Mouse (Mus musculus) midbrain, embryonic 14.5 days (tissue): ENCODE data around the gene Polr2c. TPM values are rescaled to one million over a fixed set of nuclear protein-coding genes. Genes with fewer than 3 reads are reported as not detected.
A peak's percentile ranks its signal among the peaks of the same experiment; 100 is the strongest.

Experiments used
- ATAC-seq: fragments of 200-750 bp; cut with Nextera tagmentation; 2 replicates; pipeline ENCODE4 v1.8.0; 2017; ENCODE audit warnings: moderate number of reproducible peaks, moderate library complexity; ENCODE audit not compliant: low FRiP score, low TSS enrichment
- DNase-seq: peaks from one replicate; pipeline ENCODE4 v3.0.0-alpha.2; 2015
- H3K27ac ChIP-seq: fragments of 300-500 bp; sonication (generic); replicated peaks from 2 replicates; pipeline ENCODE4 v1.5.1; 2014; ENCODE audit warnings: mild to moderate bottlenecking, low read depth, low read length, moderate library complexity
- H3K27me3 ChIP-seq: fragments of 300-500 bp; sonication (generic); 2 replicates; pipeline ENCODE4 v1.6.1; 2014; ENCODE audit warnings: low read length, control low read depth, mixed read lengths; ENCODE audit not compliant: control insufficient read depth, insufficient read depth
- H3K36me3 ChIP-seq: fragments of 300-500 bp; sonication (generic); 2 replicates; pipeline ENCODE4 v1.6.1; 2014; ENCODE audit warnings: low read length, control low read depth; ENCODE audit not compliant: control insufficient read depth, insufficient read depth
- H3K4me1 ChIP-seq: fragments of 300-500 bp; sonication (generic); 2 replicates; pipeline ENCODE4 v1.6.1; 2014; ENCODE audit warnings: mild to moderate bottlenecking, antibody characterized with exemption, low read length, control low read depth; ENCODE audit not compliant: control insufficient read depth, insufficient read depth
- H3K4me2 ChIP-seq: fragments of 300-500 bp; sonication (generic); 2 replicates; pipeline ENCODE4 v1.6.1; 2014; ENCODE audit warnings: mild to moderate bottlenecking, low read length, moderate library complexity
- H3K4me3 ChIP-seq: fragments of 300-500 bp; sonication (generic); replicated peaks from 2 replicates; pipeline ENCODE4 v1.5.1; 2014; ENCODE audit warnings: low read depth, low read length
- H3K9ac ChIP-seq: fragments of 300-500 bp; sonication (generic); replicated peaks from 2 replicates; pipeline ENCODE4 v1.6.1; 2014; ENCODE audit warnings: mild to moderate bottlenecking, low read length, moderate library complexity
- H3K9me3 ChIP-seq: fragments of 300-500 bp; sonication (generic); 2 replicates; pipeline ENCODE4 v1.6.1; 2016; ENCODE audit warnings: low read length, control low read depth, mixed read lengths; ENCODE audit not compliant: control insufficient read depth
- WGBS: fragments of 180-500 bp; shearing (Covaris S2); extraction: QIAGEN DNeasy Blood & Tissue Kit; methylation state at CpG from one replicate; pipeline ENCODE4 v1.1.7; 2014; 5-methylcytosine and 5-hydroxymethylcytosine counted together
- polyA plus RNA-seq: library from polyadenylated mRNA; unstranded; fragments of >200 nt; fragmentation: Nextera tagmentation; extraction: Ambion mirVana; gene quantifications from 2 replicates; pipeline ENCODE4 v1.2.1, GENCODE M21; 2014

Polr2c gene
- polyA plus RNA-seq, 1 experiment from 2014 or later = 117 TPM

DNA sequence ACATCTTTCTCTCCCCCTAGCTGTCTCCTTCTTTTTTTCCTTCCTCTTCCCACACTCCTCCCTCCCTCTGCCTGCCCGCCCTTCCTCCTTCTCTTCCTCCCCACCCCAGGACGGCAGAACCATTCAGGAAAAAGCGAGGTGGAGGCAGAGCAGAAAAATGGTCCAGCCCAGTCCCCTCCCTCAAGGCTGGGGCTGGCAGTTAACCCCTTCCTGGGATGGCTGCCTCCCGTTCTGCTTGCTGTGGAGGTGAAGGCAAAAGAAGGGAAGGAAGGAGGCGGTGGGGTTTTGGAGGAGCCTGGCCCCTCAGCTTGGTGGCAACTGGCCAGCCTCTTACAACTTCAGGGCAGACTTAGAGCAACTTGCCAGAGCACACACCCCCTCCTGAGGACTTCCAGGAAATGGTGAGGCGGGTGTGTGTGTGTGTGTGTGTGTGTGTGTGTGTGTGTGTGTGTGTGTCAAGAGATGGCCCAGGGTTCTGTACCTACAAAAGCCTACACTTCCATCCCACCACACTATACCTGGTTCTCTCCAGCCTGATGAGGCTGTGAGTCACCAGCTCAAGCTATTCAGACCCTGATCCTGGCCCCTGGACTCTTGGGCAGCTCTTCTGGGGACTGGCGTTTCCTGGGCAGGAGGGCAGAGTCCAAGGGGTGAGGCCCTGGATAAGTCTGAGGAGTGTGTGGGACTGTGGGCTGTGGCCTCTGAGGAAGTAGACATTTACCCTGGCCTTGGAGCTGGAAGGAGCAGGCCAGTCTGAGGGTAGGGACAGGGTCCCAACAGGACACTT lies 14.1 kb downstream of the Polr2c start:
- H3K9ac ChIP-seq = peak overlapping the region; percentile 81
- WGBS = 4% methylated on average over 7 of the region's 7 CpGs
- peaks cover 12% of the 10 kb centered on the region for H3K27me3 ChIP-seq
- peak overlapping the region; percentile 84 for H3K4me2 ChIP-seq
- H3K4me3 ChIP-seq = peak overlapping the region; percentile 68
- H3K9me3 ChIP-seq = no peaks in the 10 kb centered on the region
- peak overlapping the region; percentile 74 for H3K27ac ChIP-seq
- DNase-seq (peak; percentile 91), ATAC-seq (peak; percentile 77)
- H3K4me1 ChIP-seq = peaks cover 46% of the 10 kb centered on the region
- H3K36me3 ChIP-seq = peaks cover 9% of the 10 kb centered on the region

- H3K4me2 ChIP-seq = no peak overlapping the region
- H3K27me3 ChIP-seq = peaks cover 12% of the 10 kb centered on the region
- H3K36me3 ChIP-seq = peaks cover under 1% of the 10 kb centered on the region
- no peak overlapping the region for H3K9ac ChIP-seq
- H3K4me3 ChIP-seq = no peak overlapping the region
- peaks cover 47% of the 10 kb centered on the region for H3K4me1 ChIP-seq
- WGBS = 39% methylated on average over 3 of the region's 3 CpGs
- ATAC-seq (no peak), DNase-seq (peak; percentile 20)
- no peak overlapping the region for H3K27ac ChIP-seq
- H3K9me3 ChIP-seq = no peaks in the 10 kb centered on the region
Observed at GRCm38 (mm10) chr8:94872156-94872555, 14.9 kb downstream of the Polr2c start.

- peaks cover 47% of the 10 kb centered on the region for H3K4me1 ChIP-seq
- H3K36me3 ChIP-seq = no peaks in the 10 kb centered on the region; the same call in 1 of the 2 replicates
- H3K9ac ChIP-seq = no peak overlapping the region
- 79% methylated on average over 2 of the region's 2 CpGs for WGBS
- no peak for ATAC-seq
- H3K27ac ChIP-seq = no peak overlapping the region
- H3K27me3 ChIP-seq = peaks cover 12% of the 10 kb centered on the region
- no peak overlapping the region for H3K4me3 ChIP-seq
- H3K9me3 ChIP-seq = no peaks in the 10 kb centered on the region
- DNase-seq = no peak
- H3K4me2 ChIP-seq = no peak overlapping the region
Observed at GRCm38 (mm10) chr8:94872576-94872975, 15.3 kb downstream of the Polr2c start.

DNA sequence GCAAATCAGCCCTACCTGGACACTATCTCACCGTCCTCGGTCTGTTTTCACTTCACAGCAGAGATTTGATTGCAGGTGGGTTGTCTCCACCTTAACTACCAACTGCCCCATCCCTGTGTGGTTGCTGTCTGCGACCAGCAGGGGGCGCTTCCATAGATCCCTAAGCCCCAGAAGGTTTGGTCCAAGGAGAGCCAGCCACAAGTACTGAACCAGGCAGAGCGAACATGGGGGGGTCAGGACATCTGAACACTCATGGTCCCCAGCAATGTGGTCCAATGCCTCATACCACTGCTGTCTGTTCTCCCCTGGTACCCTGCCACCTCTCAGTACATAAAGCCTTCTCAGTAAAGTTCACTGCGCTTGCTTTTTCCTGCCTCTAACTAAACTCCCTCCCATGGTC lies 17.1 kb downstream of the Polr2c start:
- peaks cover 12% of the 10 kb centered on the region for H3K27me3 ChIP-seq
- H3K4me2 ChIP-seq = no peak overlapping the region; the same call in 1 of the 2 replicates
- H3K9ac ChIP-seq = no peak overlapping the region
- WGBS = 15% methylated on average over 6 of the region's 6 CpGs
- H3K36me3 ChIP-seq = no peaks in the 10 kb centered on the region
- DNase-seq (peak; percentile 77), ATAC-seq (no peak)
- peaks cover 31% of the 10 kb centered on the region for H3K4me1 ChIP-seq
- no peaks in the 10 kb centered on the region for H3K9me3 ChIP-seq
- no peak overlapping the region for H3K27ac ChIP-seq
- H3K4me3 ChIP-seq = 0 out of 2 replicates have a peak overlapping the region, but pooled peaks have one; percentile 55

DNA sequence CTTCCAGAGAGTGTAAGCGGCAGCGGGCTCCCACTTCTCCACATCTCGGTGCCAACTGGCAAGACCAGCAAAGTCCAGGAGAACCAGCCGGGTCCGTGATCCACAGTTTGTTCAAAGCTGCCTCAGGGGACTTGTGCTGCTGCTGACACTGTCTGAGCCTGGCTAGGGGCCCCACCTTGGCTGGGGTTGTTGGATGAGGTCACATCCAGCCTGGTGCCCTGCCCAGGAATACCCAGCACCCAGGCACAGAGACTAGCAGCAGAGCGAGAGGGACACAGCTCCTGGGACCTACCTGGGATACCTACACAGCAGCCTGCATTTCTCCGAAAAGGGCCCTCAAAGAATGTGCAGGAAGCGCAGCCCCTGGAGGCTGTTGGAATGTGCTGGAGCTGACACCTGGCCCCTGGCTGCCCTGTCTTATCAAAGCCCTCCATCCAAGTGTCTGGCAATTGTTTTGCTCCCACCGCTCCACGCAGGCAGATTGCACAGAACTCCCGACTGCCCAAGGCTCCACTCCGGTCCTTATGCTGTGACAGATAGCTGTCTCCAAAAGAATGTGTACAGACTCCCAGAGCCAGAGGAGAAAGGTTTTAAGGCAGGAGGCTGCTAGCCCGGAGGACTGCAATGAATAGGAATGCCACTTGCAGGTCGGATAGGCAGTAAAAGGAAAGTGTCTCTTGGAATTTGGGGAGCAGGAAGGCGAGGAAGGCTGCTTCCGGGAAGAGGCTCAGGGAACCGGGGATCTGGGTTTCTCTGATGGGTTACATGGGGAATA lies 18.0 kb downstream of the Polr2c start:
- peak overlapping the region; percentile 60; the same call in 1 of the 2 replicates for H3K9ac ChIP-seq
- 20% methylated on average over 17 of the region's 17 CpGs for WGBS
- peaks cover 23% of the 10 kb centered on the region for H3K4me1 ChIP-seq
- H3K27me3 ChIP-seq = peaks cover 12% of the 10 kb centered on the region
- H3K4me2 ChIP-seq = peak overlapping the region; percentile 97
- peak overlapping the region; percentile 55 for H3K4me3 ChIP-seq
- ATAC-seq (no peak), DNase-seq (peak; percentile 29)
- no peaks in the 10 kb centered on the region for H3K9me3 ChIP-seq
- no peaks in the 10 kb centered on the region for H3K36me3 ChIP-seq
- H3K27ac ChIP-seq = no peak overlapping the region

GRCm38 (mm10) chr8:94875871-94876150 lies 18.6 kb downstream of the Polr2c start:
- Histone ChIP-seq H3K27me3 (peaks cover 12% of the 10 kb centered on the region), H3K36me3 (no peaks in the 10 kb centered on the region), H3K4me3 (peak overlapping the region; percentile 55), H3K9me3 (no peaks in the 10 kb centered on the region), H3K27ac (no peak overlapping the region), H3K4me1 (peaks cover 23% of the 10 kb centered on the region), H3K9ac (peak overlapping the region; percentile 60), H3K4me2 (peak overlapping the region; percentile 97)
- WGBS = under 1% methylated on average over 16 of the region's 20 CpGs
- ATAC-seq (no peak), DNase-seq (no peak)

DNA sequence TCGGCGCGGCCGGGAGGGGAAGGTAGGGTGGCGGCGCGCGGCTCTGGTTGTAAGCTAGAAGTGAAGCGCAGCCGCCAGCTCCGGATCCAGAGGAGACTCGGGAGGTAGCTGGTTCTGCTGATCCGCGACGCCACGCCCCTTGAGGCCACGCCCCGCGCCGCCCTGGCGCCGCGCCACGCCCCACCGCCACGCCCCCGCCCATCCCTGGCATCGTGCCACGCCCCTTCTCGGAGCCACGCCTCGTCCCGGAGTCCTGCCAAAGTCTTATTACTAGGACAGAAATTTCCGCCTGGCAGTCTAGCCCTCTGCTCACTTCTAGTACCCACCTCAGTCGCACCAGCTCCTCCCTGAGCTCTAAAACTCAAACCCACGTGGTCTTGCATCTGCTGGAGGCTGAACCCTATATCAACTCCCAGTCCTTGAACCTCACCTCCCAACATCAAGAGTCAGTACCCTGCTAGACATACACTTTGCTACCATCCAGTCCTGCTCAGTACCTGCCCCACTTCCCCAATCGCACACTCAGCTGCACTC lies 19.0 kb downstream of the Polr2c start, which contains the start of gene Dok4:
Gene Dok4 (minus strand): TSS at position 134 of the 534 bp plus-strand sequence.
- peak within 1 kb of the TSS; percentile 55 for H3K4me3 ChIP-seq

GRCm38 (mm10) chr8:94876820-94877219 lies 19.6 kb downstream of the Polr2c start:
- H3K4me2 ChIP-seq = peak overlapping the region; percentile 97
- no peak overlapping the region for H3K9ac ChIP-seq
- H3K4me1 ChIP-seq = peaks cover 15% of the 10 kb centered on the region; the same call in 1 of the 2 replicates
- ATAC-seq (no peak), DNase-seq (no peak)
- H3K27me3 ChIP-seq = peaks cover 12% of the 10 kb centered on the region
- no peak overlapping the region for H3K4me3 ChIP-seq
- no peak overlapping the region for H3K27ac ChIP-seq
- H3K36me3 ChIP-seq = no peaks in the 10 kb centered on the region
- WGBS = 52% methylated on average over 3 of the region's 3 CpGs
- no peaks in the 10 kb centered on the region for H3K9me3 ChIP-seq

More for the DNA sequence above, 19.0 kb downstream of the Polr2c start, which contains the start of gene Dok4:
- peaks cover 20% of the 10 kb centered on the region for H3K4me1 ChIP-seq
- peaks cover 12% of the 10 kb centered on the region for H3K27me3 ChIP-seq
- no peaks in the 10 kb centered on the region for H3K36me3 ChIP-seq
- peak within 1 kb of the TSS; percentile 97 for H3K4me2 ChIP-seq
- H3K27ac ChIP-seq = no peak within 1 kb of the TSS
- 2% methylated on average over 34 of the region's 37 CpGs for WGBS
- DNase-seq (peak; percentile 80), ATAC-seq (peak; percentile 69)
- no peaks in the 10 kb centered on the region for H3K9me3 ChIP-seq
- peak within 1 kb of the TSS; percentile 60 for H3K9ac ChIP-seq
